Mouse (Mus musculus) kidney, postnatal 0 days (tissue): ENCODE measurements around the gene Rps11. TPM values are rescaled to one million over a fixed set of nuclear protein-coding genes. Genes with fewer than 3 reads are reported as not detected.

Source experiments
- ATAC-seq: fragments of 200-750 bp; cut with Nextera tagmentation; replicated peaks from 2 replicates; pipeline ENCODE4 v1.8.0; 2017; ENCODE audit warnings: low read depth, moderate number of reproducible peaks, moderate TSS enrichment, moderate library complexity; ENCODE audit not compliant: low FRiP score
- DNase-seq: peaks from one replicate; pipeline ENCODE4 v3.0.0-alpha.2; 2016; ENCODE audit warnings: low spot score
- H3K27ac ChIP-seq: fragments of 300-500 bp; sonication (generic); 2 replicates; pipeline ENCODE4 v1.5.1; 2014; ENCODE audit warnings: mild to moderate bottlenecking
- H3K27me3 ChIP-seq: fragments of 300-500 bp; sonication (generic); 2 replicates; pipeline ENCODE4 v1.6.1; 2014; ENCODE audit warnings: low read length, mixed read lengths; ENCODE audit not compliant: insufficient read depth
- H3K36me3 ChIP-seq: fragments of 300-500 bp; sonication (generic); 2 replicates; pipeline ENCODE4 v1.6.1; 2014; ENCODE audit warnings: low read length, mixed read lengths; ENCODE audit not compliant: insufficient read depth
- H3K4me1 ChIP-seq: fragments of 300-500 bp; sonication (generic); replicated peaks from 2 replicates; pipeline ENCODE4 v1.6.1; 2014; ENCODE audit warnings: antibody characterized with exemption, low read length, mixed read lengths; ENCODE audit not compliant: insufficient read depth
- H3K4me2 ChIP-seq: fragments of 300-500 bp; sonication (generic); 2 replicates; pipeline ENCODE4 v1.6.1; 2014; ENCODE audit warnings: mild to moderate bottlenecking, low read length, moderate library complexity, mixed read lengths
- H3K4me3 ChIP-seq: fragments of 300-500 bp; sonication (generic); replicated peaks from 2 replicates; pipeline ENCODE4 v1.5.1; 2014; ENCODE audit warnings: low read depth, low read length
- H3K9ac ChIP-seq: fragments of 300-500 bp; sonication (generic); 2 replicates; pipeline ENCODE4 v1.6.1; 2014; ENCODE audit warnings: low read depth, low read length
- H3K9me3 ChIP-seq: fragments of 300-500 bp; sonication (generic); replicated peaks from 2 replicates; pipeline ENCODE4 v1.6.1; 2016; ENCODE audit warnings: low read length, inconsistent platforms, mixed read lengths
- CTCF ChIP-seq: IDR thresholded peaks from 2 replicates; pipeline ENCODE4 v1.5.1; 2016; ENCODE audit warnings: antibody characterized with exemption, low read depth, mild to moderate bottlenecking, moderate library complexity
- WGBS: fragments of 180-500 bp; shearing (Covaris S2); extraction: QIAGEN DNeasy Blood & Tissue Kit; methylation state at CpG from one replicate; pipeline ENCODE4 v1.1.7; 2014; 5-methylcytosine and 5-hydroxymethylcytosine counted together
- polyA plus RNA-seq: library from polyadenylated mRNA; unstranded; fragments of >200 nt; fragmentation: Nextera tagmentation; extraction: Ambion mirVana; gene quantifications from 2 replicates; pipeline ENCODE4 v1.2.1, GENCODE M21; 2015

Gene Rps11
- polyA plus RNA-seq, 1 experiment from 2014 or later = 1,553 TPM

GRCm38 (mm10) chr7:45125144-45125600 is 933 bp upstream of the Rps11 start:
- Histone ChIP-seq H3K9ac (no peak overlapping the region), H3K9me3 (no peaks in the 10 kb centered on the region), H3K4me1 (peaks cover 40% of the 10 kb centered on the region; the same call in 1 of the 2 replicates), H3K4me3 (no peak overlapping the region), H3K36me3 (peaks cover 49% of the 10 kb centered on the region), H3K27me3 (no peaks in the 10 kb centered on the region), H3K4me2 (no peak overlapping the region), H3K27ac (peak overlapping the region; percentile 80)
- peak; percentile 53 for TF ChIP-seq CTCF
- no peak for DNase-seq
- no peak for ATAC-seq
- 17% methylated on average over 7 of the region's 7 CpGs for WGBS

GRCm38 (mm10) chr7:45123186-45123570 is 1.1 kb downstream of the Rps11 start:
- peak; percentile 58 for DNase-seq
- Histone ChIP-seq H3K36me3 (peaks cover 60% of the 10 kb centered on the region), H3K4me1 (peaks cover 31% of the 10 kb centered on the region; the same call in 1 of the 2 replicates), H3K9me3 (no peaks in the 10 kb centered on the region), H3K27me3 (no peaks in the 10 kb centered on the region), H3K27ac (no peak overlapping the region; the same call in 1 of the 2 replicates), H3K4me2 (peak overlapping the region; percentile 95), H3K4me3 (peak overlapping the region; percentile 94), H3K9ac (peak overlapping the region; percentile 97)
- WGBS = 14% methylated on average over 12 of the region's 12 CpGs
- TF ChIP-seq CTCF = no peak
- no peak for ATAC-seq

- no peak for ATAC-seq
- no peak overlapping the region for H3K27ac ChIP-seq
- H3K4me3 ChIP-seq = peak overlapping the region; percentile 94; the same call in 1 of the 2 replicates
- H3K4me1 ChIP-seq = peaks cover 31% of the 10 kb centered on the region; the same call in 1 of the 2 replicates
- peak overlapping the region; percentile 97; the same call in 1 of the 2 replicates for H3K9ac ChIP-seq
- no peak for DNase-seq
- no peaks in the 10 kb centered on the region for H3K9me3 ChIP-seq
- no peaks in the 10 kb centered on the region for H3K27me3 ChIP-seq
- WGBS = 76% methylated on average over 15 of the region's 15 CpGs
- H3K4me2 ChIP-seq = peak overlapping the region; percentile 95
- TF ChIP-seq CTCF = no peak
- H3K36me3 ChIP-seq = peaks cover 60% of the 10 kb centered on the region
These were observed 1.6 kb downstream of the Rps11 start for GRCm38 (mm10) chr7:45122561-45123185.

- peak overlapping the region; percentile 7; the same call in 1 of the 2 replicates for H3K4me2 ChIP-seq
- no peak for TF ChIP-seq CTCF
- H3K36me3 ChIP-seq = peaks cover 60% of the 10 kb centered on the region
- peak overlapping the region; percentile 24; the same call in 1 of the 2 replicates for H3K9ac ChIP-seq
- no peak for DNase-seq
- H3K4me3 ChIP-seq = no peak overlapping the region
- no peak for ATAC-seq
- H3K27ac ChIP-seq = no peak overlapping the region
- H3K4me1 ChIP-seq = peaks cover 24% of the 10 kb centered on the region; the same call in 1 of the 2 replicates
- no peaks in the 10 kb centered on the region for H3K9me3 ChIP-seq
- no peaks in the 10 kb centered on the region for H3K27me3 ChIP-seq
These were observed 2.3 kb downstream of the Rps11 start for GRCm38 (mm10) chr7:45121966-45122365.

GRCm38 (mm10) chr7:45121404-45121803 is 2.8 kb downstream of the Rps11 start:
- Histone ChIP-seq H3K9me3 (no peaks in the 10 kb centered on the region), H3K27me3 (no peaks in the 10 kb centered on the region), H3K36me3 (peaks cover 55% of the 10 kb centered on the region), H3K4me3 (no peak overlapping the region), H3K4me1 (peaks cover 18% of the 10 kb centered on the region; the same call in 1 of the 2 replicates), H3K27ac (no peak overlapping the region), H3K9ac (peak overlapping the region; percentile 24; the same call in 1 of the 2 replicates), H3K4me2 (peak overlapping the region; percentile 7; the same call in 1 of the 2 replicates)
- TF ChIP-seq CTCF = no peak
- DNase-seq (no peak), ATAC-seq (no peak)
- WGBS = 55% methylated on average over 8 of the region's 8 CpGs

GRCm38 (mm10) chr7:45119780-45120709 is 4.2 kb downstream of the Rps11 start:
- no peak overlapping the region for H3K4me2 ChIP-seq
- peaks cover 42% of the 10 kb centered on the region for H3K36me3 ChIP-seq
- H3K27ac ChIP-seq = no peak overlapping the region
- H3K4me3 ChIP-seq = no peak overlapping the region
- ATAC-seq = no peak
- WGBS = 82% methylated on average over 5 of the region's 5 CpGs
- no peak for DNase-seq
- no peaks in the 10 kb centered on the region for H3K27me3 ChIP-seq
- no peaks in the 10 kb centered on the region for H3K9me3 ChIP-seq
- no peak for TF ChIP-seq CTCF
- no peak overlapping the region for H3K9ac ChIP-seq
- peaks cover 14% of the 10 kb centered on the region; the same call in 1 of the 2 replicates for H3K4me1 ChIP-seq
